In the genomic region with DNA sequence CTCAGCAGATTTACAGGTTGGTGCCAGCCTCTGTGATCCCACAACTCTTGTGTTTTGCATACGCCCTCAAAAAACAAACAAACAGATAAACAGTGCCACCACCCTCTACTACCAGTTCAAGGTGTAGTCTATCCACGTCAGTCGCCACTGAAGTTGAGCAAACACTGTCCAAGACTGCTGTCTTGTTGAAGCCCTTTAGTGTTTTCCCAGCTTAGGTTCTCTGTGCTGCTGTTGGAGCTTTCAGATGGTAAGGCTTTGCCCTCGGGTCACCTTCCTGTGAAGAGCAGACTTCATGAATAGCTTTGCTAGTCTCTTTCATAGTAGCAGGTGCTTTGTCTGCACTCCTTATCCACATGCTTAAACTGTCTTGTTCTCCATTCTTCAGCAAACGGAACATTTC, we compare ENCODE assay signal across 9 mouse cellular contexts.
"Had no signal": no experiment of that assay in that cellular context is flagged by ENCODE, and none has a peak within 500 bp of the region (broad histone marks: within the 10 kb centered on the region; RNA-seq: fewer than 3 reads in every experiment).

No protein-coding gene starts in this region.

- H3K9me3 ChIP-seq: neural tube, embryonic 13.5 days; neural tube, embryonic 15.5 days; stomach, embryonic 15.5 days had no signal

- H3K27ac ChIP-seq: neural tube, embryonic 13.5 days; neural tube, embryonic 15.5 days; stomach, embryonic 15.5 days; stomach, postnatal 0 days had no signal

- H3K9ac ChIP-seq: neural tube, embryonic 13.5 days; neural tube, embryonic 15.5 days; stomach, embryonic 15.5 days had no signal

- H3K4me3 ChIP-seq: neural tube, embryonic 13.5 days; neural tube, embryonic 15.5 days; stomach, embryonic 15.5 days had no signal

- H3K27me3 ChIP-seq: neural tube, embryonic 13.5 days; neural tube, embryonic 15.5 days; stomach, embryonic 15.5 days had no signal

- H3K4me2 ChIP-seq: neural tube, embryonic 13.5 days; neural tube, embryonic 15.5 days; stomach, embryonic 15.5 days had no signal

- DNase-seq: right cerebral cortex, adult 18-20 months; right cerebral cortex, postnatal 14 days; right cerebral cortex, postnatal 25 days; right cerebral cortex, postnatal 4 days; thymus, adult 18-20 months had no signal

- H3K4me1 ChIP-seq: neural tube, embryonic 13.5 days had no signal

- H3K36me3 ChIP-seq: neural tube, embryonic 13.5 days; neural tube, embryonic 15.5 days; stomach, embryonic 15.5 days had no signal
